Mouse (Mus musculus) midbrain, embryonic 12.5 days (tissue): ENCODE data around the gene March10. TPM values are rescaled to one million over a fixed set of nuclear protein-coding genes. Genes with fewer than 3 reads are reported as not detected.

Source experiments
- ATAC-seq: fragments of 200-750 bp; cut with Nextera tagmentation; 2 replicates; pipeline ENCODE4 v1.8.0; 2017; ENCODE audit warnings: low read depth, moderate TSS enrichment, moderate library complexity; ENCODE audit not compliant: low FRiP score
- H3K27ac ChIP-seq: fragments of 300-500 bp; sonication (generic); replicated peaks from 2 replicates; pipeline ENCODE4 v1.5.1; 2016; ENCODE audit warnings: mild to moderate bottlenecking
- H3K27me3 ChIP-seq: fragments of 300-500 bp; sonication (generic); 2 replicates; pipeline ENCODE4 v1.6.1; 2016; ENCODE audit warnings: mild to moderate bottlenecking
- H3K36me3 ChIP-seq: fragments of 300-500 bp; sonication (generic); 2 replicates; pipeline ENCODE4 v1.6.1; 2016
- H3K4me1 ChIP-seq: fragments of 300-500 bp; sonication (generic); 2 replicates; pipeline ENCODE4 v1.6.1; 2016
- H3K4me2 ChIP-seq: fragments of 300-500 bp; sonication (generic); replicated peaks from 2 replicates; pipeline ENCODE4 v1.6.1; 2016; ENCODE audit warnings: mild to moderate bottlenecking, moderate library complexity
- H3K4me3 ChIP-seq: fragments of 300-500 bp; sonication (generic); 2 replicates; pipeline ENCODE4 v1.5.1; 2016; ENCODE audit warnings: mild to moderate bottlenecking
- H3K9ac ChIP-seq: fragments of 300-500 bp; sonication (generic); replicated peaks from 2 replicates; pipeline ENCODE4 v1.6.1; 2016; ENCODE audit warnings: mild to moderate bottlenecking, moderate library complexity
- H3K9me3 ChIP-seq: fragments of 300-500 bp; sonication (generic); 2 replicates; pipeline ENCODE4 v1.6.1; 2016; ENCODE audit warnings: mild to moderate bottlenecking
- WGBS: fragments of 180-500 bp; shearing (Covaris S2); methylation state at CpG from one replicate; pipeline ENCODE4 v1.1.7; 2016; 5-methylcytosine and 5-hydroxymethylcytosine counted together
- polyA plus RNA-seq: library from polyadenylated mRNA; unstranded; fragments of >200 nt; fragmentation: Nextera tagmentation; extraction: Ambion mirVana; gene quantifications from 2 replicates; pipeline ENCODE4 v1.2.1, GENCODE M21; 2016

Gene March10
- polyA plus RNA-seq, 1 experiment from 2014 or later = 0.48 TPM

DNA sequence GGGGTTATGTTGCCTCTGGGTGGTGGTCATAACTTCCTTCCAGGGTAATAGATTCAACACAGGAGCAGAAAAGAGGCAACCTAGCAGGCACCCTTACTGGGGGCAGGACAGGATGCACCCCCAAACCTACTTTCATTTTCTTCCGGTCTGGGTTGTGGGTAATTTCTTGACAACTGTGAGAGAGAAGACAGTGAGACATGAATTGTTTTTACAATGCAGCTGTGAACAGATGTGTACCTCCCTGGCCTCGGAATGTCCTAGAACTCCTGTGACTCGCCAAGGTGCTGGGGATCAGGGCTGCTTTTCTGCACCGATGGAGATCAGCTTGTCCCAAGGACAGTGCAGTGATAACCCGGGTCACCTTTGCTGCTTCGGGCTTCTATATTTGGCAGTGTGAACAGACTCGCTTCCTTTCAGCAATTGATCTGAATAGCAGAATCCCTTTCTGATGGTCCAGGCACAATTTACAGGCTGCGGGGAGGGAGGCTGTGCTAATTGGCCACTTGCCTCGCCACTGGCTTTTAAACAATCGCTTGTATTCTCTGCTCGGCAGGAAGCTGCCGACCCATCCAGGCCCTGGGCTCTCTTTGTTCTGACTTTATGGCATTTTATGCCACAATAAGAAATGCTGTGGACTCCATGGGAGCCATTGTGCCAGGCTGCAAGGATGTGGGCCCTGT is 92.0 kb downstream of the March10 start:
- H3K4me1 ChIP-seq = peaks cover 28% of the 10 kb centered on the region
- H3K27ac ChIP-seq = peak overlapping the region; percentile 54
- peak overlapping the region; percentile 80 for H3K4me2 ChIP-seq
- peaks cover 37% of the 10 kb centered on the region for H3K27me3 ChIP-seq
- H3K36me3 ChIP-seq = no peaks in the 10 kb centered on the region
- no peak for ATAC-seq
- H3K4me3 ChIP-seq = peak overlapping the region; percentile 54; the same call in 1 of the 2 replicates
- no peak overlapping the region; the same call in 1 of the 2 replicates for H3K9ac ChIP-seq
- H3K9me3 ChIP-seq = no peaks in the 10 kb centered on the region
- WGBS = 22% methylated on average over 12 of the region's 12 CpGs

DNA sequence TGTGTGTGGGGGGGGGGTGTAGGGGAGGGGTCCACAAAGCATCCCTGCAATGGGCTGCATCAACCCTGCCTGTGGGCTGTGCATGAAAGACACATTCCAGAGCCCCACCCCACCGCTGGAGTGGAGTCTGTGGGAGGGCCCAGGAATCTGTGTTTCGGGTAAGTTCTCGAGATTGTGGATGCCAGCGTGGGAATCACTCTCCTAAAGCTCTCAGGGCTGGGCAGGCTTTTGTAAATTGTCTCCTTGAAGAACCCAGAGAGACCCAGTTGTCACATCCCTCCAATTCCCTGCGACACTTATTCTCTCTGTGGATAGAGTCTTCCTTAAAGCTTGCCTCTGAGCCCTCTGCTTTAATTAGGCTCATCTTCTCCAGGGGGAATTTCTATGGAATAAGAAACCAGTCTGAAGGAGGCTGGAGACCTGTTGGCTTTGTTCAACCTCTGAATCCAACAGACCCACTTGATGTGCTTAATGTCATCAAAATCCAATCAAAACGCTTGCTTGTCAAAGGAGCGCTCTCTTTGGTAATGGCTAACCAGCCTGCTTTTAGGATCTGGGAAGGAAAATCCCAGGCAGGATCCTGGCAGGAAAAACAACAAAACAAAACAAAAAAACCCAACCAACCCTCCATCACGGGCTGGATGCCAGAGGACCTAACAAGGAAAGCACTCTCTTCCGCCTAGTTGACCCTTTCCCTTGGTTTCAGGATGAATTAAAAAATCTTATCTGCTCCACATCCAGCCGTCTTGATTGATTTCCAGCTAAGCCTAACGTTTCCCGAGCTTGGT is 92.7 kb downstream of the March10 start:
- peak overlapping the region; percentile 54 for H3K27ac ChIP-seq
- peak; percentile 38 for ATAC-seq
- H3K4me1 ChIP-seq = peaks cover 28% of the 10 kb centered on the region
- H3K4me2 ChIP-seq = peak overlapping the region; percentile 80
- H3K9me3 ChIP-seq = no peaks in the 10 kb centered on the region
- H3K27me3 ChIP-seq = peaks cover 37% of the 10 kb centered on the region
- H3K9ac ChIP-seq = peak overlapping the region; percentile 70
- H3K4me3 ChIP-seq = peak overlapping the region; percentile 54
- no peaks in the 10 kb centered on the region for H3K36me3 ChIP-seq
- 33% methylated on average over 12 of the region's 12 CpGs for WGBS

DNA sequence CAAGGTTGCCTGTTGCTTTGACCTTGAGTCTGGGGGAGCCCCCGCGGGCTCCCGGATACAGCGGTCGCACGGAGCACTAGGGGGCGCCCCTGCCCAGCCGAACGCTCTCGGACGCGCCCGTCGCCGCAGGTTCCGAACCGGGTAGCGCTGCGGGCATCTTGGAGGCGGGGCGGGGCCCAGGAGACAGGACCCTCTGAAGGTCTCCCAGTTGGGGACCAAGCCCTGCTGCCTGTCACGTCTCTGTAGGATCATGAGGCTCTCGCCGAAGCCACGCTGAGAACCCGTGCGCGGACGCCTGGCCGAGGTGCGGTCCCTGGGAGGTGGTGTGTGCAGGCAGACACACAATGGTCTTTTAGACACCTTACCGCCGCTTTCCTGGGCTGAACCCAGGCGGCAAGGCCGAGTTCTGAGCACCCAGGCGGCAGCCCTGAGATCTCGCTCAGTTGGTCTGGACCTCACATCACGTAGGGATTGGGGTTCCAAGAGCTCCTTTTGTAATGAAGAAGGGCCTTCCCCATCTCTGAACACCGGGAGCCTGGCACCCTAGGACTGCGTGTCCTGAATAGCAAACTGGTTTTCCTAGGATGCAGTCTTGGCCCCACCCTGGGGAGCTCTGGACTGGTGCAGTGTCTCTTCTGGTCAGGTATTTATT is 93.5 kb downstream of the March10 start:
- H3K36me3 ChIP-seq = no peaks in the 10 kb centered on the region
- H3K27ac ChIP-seq = peak overlapping the region; percentile 54
- H3K9ac ChIP-seq = peak overlapping the region; percentile 70
- peak; percentile 76 for ATAC-seq
- H3K9me3 ChIP-seq = no peaks in the 10 kb centered on the region
- peaks cover 37% of the 10 kb centered on the region for H3K27me3 ChIP-seq
- 1% methylated on average over 40 of the region's 40 CpGs for WGBS
- H3K4me3 ChIP-seq = peak overlapping the region; percentile 54
- peak overlapping the region; percentile 80 for H3K4me2 ChIP-seq
- peaks cover 28% of the 10 kb centered on the region for H3K4me1 ChIP-seq

DNA sequence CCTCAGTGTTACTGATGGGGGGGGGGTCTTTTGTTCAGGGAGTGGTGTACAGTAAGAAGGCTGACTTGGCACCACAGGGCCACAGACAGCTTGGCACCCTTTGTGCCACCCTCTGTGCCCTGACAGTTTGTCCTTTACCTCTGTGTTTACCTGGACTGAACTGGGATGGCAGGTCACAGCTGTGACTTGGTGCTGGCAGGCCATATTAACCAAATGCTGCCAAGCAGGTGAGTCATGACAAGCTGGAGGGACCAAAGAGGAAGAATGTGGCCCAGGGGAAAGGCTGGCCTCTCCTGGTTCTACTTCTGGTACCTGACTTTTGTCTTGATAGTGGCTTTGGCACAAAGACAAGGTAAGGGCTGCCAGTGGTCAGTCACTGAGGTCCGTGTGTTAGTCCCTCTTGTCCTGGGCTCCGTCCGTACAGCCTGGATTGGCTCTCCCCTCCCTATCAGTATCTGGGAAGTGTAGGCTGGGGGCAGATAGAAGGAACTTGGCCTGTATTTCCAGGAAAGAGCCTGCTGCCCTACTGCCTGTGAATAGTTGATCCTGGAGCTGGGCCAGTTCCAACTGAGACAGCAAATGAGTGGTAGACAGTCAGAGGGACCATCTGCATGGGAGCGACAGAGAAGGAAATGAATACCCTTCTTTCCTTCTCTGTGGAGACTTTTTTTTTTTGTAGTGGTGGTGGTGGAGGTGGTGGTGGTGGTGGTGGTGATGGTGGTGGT is 94.3 kb downstream of the March10 start:
- H3K4me1 ChIP-seq = peaks cover 28% of the 10 kb centered on the region
- ATAC-seq = no peak
- 91% methylated on average over 4 of the region's 4 CpGs for WGBS
- H3K36me3 ChIP-seq = no peaks in the 10 kb centered on the region
- peaks cover 37% of the 10 kb centered on the region for H3K27me3 ChIP-seq
- no peaks in the 10 kb centered on the region for H3K9me3 ChIP-seq
- H3K9ac ChIP-seq = no peak overlapping the region
- no peak overlapping the region for H3K4me2 ChIP-seq
- no peak overlapping the region for H3K4me3 ChIP-seq
- no peak overlapping the region for H3K27ac ChIP-seq

DNA sequence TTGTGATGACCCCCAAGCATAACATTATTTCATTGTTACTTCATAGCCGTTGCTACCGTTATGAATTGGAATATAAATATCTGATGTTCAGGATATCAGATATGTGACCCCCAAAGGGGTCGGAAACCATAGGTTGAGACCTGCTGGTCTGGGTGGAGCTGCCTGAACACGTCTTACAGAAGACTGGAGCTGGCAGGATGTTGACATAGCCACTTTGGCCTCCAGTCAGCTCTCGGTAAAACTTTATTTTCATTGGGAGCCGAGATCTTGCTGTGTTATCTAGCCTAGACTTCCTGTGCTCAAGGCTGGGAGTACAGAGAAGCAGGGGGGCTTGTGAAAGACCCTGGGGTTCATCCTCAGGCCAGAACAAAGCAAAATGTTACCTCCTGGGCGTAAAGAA is 100.2 kb downstream of the March10 start:
- 75% methylated on average over 7 of the region's 7 CpGs for WGBS

DNA sequence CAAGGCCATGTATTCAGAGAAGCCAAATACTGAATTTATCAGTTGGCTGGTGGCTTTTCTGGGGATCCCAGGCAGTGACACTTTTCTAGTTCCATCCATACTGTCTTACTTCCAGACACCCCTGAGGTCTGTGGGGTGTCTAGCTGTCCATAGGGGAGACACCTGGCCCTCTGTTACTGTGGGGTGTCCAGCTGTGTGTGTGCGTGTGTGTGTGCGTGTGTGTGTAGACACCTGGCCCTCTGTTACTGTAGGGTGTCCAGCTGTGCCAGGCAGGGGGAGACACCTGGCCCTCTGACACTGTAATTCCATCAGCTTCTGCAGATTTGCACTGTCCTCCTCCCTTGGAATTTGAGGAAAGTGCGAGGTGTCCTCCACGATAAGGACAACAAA is 102.6 kb downstream of the March10 start:
- Histone ChIP-seq H3K4me2 (no peak overlapping the region), H3K36me3 (peaks cover 6% of the 10 kb centered on the region), H3K27me3 (no peaks in the 10 kb centered on the region), H3K27ac (no peak overlapping the region), H3K9ac (no peak overlapping the region), H3K9me3 (no peaks in the 10 kb centered on the region), H3K4me3 (no peak overlapping the region), H3K4me1 (peaks cover 11% of the 10 kb centered on the region; the same call in 1 of the 2 replicates)
- WGBS = 93% methylated on average over 4 of the region's 4 CpGs
- no peak for ATAC-seq

More for the DNA sequence above, 100.2 kb downstream of the March10 start:
- Histone ChIP-seq H3K27me3 (peaks cover 11% of the 10 kb centered on the region), H3K4me3 (no peak overlapping the region), H3K9me3 (no peaks in the 10 kb centered on the region), H3K4me2 (no peak overlapping the region), H3K4me1 (peaks cover 8% of the 10 kb centered on the region; the same call in 1 of the 2 replicates), H3K27ac (no peak overlapping the region), H3K9ac (no peak overlapping the region), H3K36me3 (no peaks in the 10 kb centered on the region)
- ATAC-seq = no peak

DNA sequence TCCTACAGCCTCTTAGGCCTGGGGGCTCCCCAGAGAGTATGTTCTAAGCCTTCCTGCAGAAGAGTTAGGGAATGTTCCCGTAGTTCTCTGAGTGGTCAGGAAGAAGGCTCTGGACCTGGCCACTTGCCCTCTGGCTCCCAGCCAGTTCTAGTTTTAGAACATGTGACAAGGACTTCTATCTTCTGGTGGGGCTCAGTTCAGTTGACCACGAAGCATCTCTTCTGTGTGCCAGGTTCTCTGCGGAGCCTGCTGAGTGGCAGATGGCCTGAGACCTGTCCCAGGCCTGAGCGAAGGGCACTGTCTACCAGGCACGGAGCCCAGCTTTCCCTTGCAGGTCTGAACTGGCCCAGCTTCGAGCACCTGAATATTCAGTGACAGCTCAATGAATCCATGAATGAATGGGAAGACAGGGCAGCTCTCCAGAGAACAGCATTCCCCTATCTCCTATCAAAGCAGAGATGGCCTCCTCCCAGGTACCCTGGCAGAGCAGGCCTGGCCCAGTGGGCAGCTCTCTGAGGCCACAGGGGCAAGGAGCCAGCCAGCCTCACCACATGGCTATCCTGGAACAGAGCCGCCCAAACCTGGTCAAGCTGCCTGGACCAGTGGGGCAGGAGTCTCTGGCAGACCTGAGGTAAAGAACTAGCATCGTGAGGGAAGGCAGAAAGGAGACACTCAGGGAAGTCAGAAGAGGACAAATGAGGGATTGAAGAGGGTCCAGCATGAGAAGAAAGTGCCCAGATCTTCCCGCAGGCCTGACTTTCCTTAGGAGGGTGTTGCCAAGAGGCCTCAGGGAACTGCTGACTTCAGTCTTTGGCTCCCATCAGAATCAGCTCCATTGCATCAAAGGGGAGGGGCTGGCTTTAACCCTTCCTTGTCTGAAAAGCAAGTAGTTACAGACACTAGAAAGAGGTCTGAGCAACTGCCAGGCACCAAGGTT is 103.3 kb downstream of the March10 start:
- no peak overlapping the region for H3K4me3 ChIP-seq
- peaks cover 11% of the 10 kb centered on the region; the same call in 1 of the 2 replicates for H3K4me1 ChIP-seq
- WGBS = 68% methylated on average over 9 of the region's 9 CpGs
- H3K27ac ChIP-seq = no peak overlapping the region
- no peaks in the 10 kb centered on the region for H3K9me3 ChIP-seq
- ATAC-seq = no peak
- peaks cover 11% of the 10 kb centered on the region for H3K36me3 ChIP-seq
- no peak overlapping the region for H3K4me2 ChIP-seq
- H3K27me3 ChIP-seq = no peaks in the 10 kb centered on the region
- H3K9ac ChIP-seq = no peak overlapping the region

DNA sequence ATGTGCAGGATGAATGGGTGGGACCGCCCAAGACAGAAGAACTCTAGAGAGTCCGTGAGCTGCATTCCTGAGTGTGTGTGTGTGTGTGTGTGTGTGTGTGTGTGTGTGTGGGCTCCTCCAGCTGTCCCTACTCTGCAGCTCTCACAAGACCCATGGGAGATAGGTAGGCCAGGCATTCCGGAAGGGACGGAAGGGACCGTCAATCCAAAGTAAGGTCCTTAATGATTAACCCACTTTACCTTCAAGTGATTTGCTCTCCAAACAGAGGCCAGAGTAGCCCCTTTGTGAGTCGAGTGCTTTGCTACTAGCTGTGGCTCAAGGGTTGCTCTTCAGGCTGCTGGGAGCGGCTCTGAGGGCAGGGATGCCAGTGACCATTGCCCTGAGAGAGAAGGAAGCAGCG is 104.4 kb downstream of the March10 start:
- no peak overlapping the region for H3K27ac ChIP-seq

DNA sequence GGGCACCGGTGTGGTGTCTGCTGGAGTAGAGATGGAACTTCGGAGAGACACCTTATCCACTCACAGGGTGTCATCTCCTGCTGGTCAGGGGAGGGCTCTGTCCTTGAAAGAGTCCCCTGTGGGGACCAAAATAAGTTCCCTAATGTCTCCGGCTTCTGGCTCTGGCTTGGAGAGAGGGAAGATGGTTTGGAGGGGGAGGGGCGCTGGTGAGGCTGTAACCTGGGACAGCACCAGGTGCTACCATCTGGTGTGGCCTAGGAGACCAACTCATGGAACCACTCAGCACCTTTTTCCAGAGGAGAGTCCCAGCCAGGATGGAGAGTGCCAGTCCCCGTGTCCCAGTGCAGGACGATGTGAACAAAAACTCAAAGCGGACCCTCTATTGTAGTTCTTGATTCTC is 105.9 kb downstream of the March10 start:
- Histone ChIP-seq H3K9ac (no peak overlapping the region), H3K27ac (no peak overlapping the region), H3K4me3 (no peak overlapping the region), H3K4me1 (peaks cover 11% of the 10 kb centered on the region; the same call in 1 of the 2 replicates), H3K9me3 (no peaks in the 10 kb centered on the region), H3K36me3 (peaks cover 15% of the 10 kb centered on the region), H3K4me2 (no peak overlapping the region), H3K27me3 (no peaks in the 10 kb centered on the region)
- no peak for ATAC-seq
- 85% methylated on average over 7 of the region's 7 CpGs for WGBS

More for the DNA sequence above, 104.4 kb downstream of the March10 start:
- no peak for ATAC-seq
- 83% methylated on average over 8 of the region's 8 CpGs for WGBS
- Histone ChIP-seq H3K4me3 (no peak overlapping the region), H3K4me2 (no peak overlapping the region), H3K36me3 (peaks cover 11% of the 10 kb centered on the region), H3K9ac (no peak overlapping the region), H3K27me3 (no peaks in the 10 kb centered on the region), H3K9me3 (no peaks in the 10 kb centered on the region), H3K4me1 (peaks cover 11% of the 10 kb centered on the region; the same call in 1 of the 2 replicates)

DNA sequence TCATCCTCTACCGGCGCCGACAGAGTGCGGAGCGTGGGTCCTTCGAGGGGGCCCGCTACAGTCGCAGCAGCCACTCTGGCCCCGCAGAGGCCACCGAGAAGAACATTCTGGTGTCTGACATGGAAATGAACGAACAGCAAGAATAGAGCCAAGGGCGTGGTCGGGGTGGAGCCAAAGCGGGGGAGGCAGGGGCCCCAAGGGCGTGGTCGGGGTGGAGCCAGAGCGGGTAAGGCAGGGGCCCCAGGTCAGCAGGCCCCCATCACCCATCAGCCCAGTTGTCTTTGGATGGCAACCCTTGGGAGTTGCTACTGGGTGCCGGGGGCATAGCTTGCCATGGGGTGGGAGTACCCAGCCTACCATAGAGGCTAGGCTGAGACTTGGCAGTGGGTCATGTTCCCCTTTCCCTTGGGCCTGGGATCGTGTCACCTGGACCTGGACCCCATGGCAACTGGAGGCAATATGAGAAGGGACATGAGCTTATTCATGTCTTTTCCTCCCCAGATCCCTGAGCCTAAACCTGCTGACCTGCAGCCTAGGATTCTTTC is 106.7 kb downstream of the March10 start:
- Histone ChIP-seq H3K27ac (no peak overlapping the region), H3K9ac (no peak overlapping the region), H3K4me2 (no peak overlapping the region), H3K4me3 (no peak overlapping the region), H3K36me3 (peaks cover 17% of the 10 kb centered on the region), H3K9me3 (no peaks in the 10 kb centered on the region), H3K27me3 (no peaks in the 10 kb centered on the region), H3K4me1 (peaks cover 11% of the 10 kb centered on the region; the same call in 1 of the 2 replicates)
- ATAC-seq = no peak
- WGBS = 94% methylated on average over 19 of the region's 19 CpGs
